Mouse (Mus musculus) brain, embryonic 14.5 days (tissue): ENCODE data around the gene Ccna1.

ENCODE experiments used
- CTCF ChIP-seq: fragments of 200-500 bp; IDR thresholded peaks from 2 replicates; pipeline ENCODE4 v1.5.1; 2012; ENCODE audit warnings: inconsistent platforms, mild to moderate bottlenecking, moderate library complexity, borderline replicate concordance; ENCODE audit not compliant: insufficient read depth, insufficient read length; ENCODE audit errors: extremely low read depth
- POLR2A ChIP-seq: fragments of 200-500 bp; IDR thresholded peaks from 2 replicates; pipeline ENCODE4 v1.6.1; 2012; ENCODE audit warnings: mild to moderate bottlenecking, inconsistent platforms, borderline replicate concordance; ENCODE audit not compliant: poor library complexity, insufficient read depth, insufficient read length, severe bottlenecking; ENCODE audit errors: extremely low read depth

DNA sequence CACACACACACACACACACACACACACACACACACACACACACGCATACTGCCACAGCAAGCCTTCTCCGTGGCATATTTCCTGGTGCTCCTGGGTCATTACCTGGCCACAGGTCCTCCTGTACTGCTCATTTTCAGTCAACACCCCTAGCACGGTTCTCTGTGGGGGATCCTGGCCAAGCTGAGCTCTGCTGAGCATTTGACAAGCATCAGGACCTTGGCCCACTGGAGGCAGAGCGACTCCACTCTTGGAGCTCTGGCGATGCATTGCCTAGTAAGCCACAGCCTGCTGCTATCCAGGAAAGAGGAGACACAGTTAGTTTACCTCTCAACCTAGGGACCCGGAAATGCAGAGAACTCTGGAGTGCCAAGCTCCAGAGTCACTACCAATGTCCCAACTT lies 1.1 kb downstream of the Ccna1 start:
- TF ChIP-seq POLR2A = no peak
- TF ChIP-seq CTCF = no peak
